Mouse (Mus musculus) bone marrow, adult 2 months (tissue): Measurements from ENCODE around the gene Map9. TPM values are rescaled to one million over a fixed set of nuclear protein-coding genes. Genes with fewer than 3 reads are reported as not detected.
"Not testable (repeated sequence)": the region's sequence is repeated elsewhere in the genome, so short reads cannot be mapped to it uniquely, and the experiment has no call there.

Experiments
- H3K27ac ChIP-seq: fragments of 200-500 bp; 2 replicates; pipeline ENCODE4 v1.5.1; 2012; ENCODE audit warnings: low read depth, mild to moderate bottlenecking, control low read depth, inconsistent platforms, low read length; ENCODE audit not compliant: control insufficient read depth, poor library complexity, insufficient read depth
- H3K4me1 ChIP-seq: fragments of 200-500 bp; 2 replicates; pipeline ENCODE4 v1.6.1; 2011; ENCODE audit warnings: low read length; ENCODE audit not compliant: control insufficient read depth, insufficient read depth
- H3K4me3 ChIP-seq: fragments of 200-500 bp; replicated peaks from 2 replicates; pipeline ENCODE3; 2011; ENCODE audit warnings: mild to moderate bottlenecking, low read depth, low read length, control low read depth; ENCODE audit not compliant: control insufficient read depth
- CTCF ChIP-seq: fragments of 200-500 bp; IDR thresholded peaks from 2 replicates; pipeline ENCODE4 v1.5.1; 2011; ENCODE audit warnings: low read length, control low read depth; ENCODE audit not compliant: control insufficient read depth, insufficient read depth
- POLR2A ChIP-seq: fragments of 200-500 bp; IDR thresholded peaks from 2 replicates; pipeline ENCODE4 v1.6.1; 2011; ENCODE audit warnings: low read depth, mild to moderate bottlenecking, control low read depth, low read length, borderline replicate concordance; ENCODE audit not compliant: control insufficient read depth
- WGBS: fragments of 180-500 bp; shearing (Covaris S2); methylation state at CpG from one replicate; pipeline ENCODE4 v1.1.7; 2018; 5-methylcytosine and 5-hydroxymethylcytosine counted together
- polyA plus RNA-seq: library from polyadenylated mRNA; stranded (reverse); fragments of >200 nt; gene quantifications from 2 replicates; pipeline ENCODE4 v1.2.4, GENCODE M21; 2011; ENCODE audit warnings: low replicate concordance; ENCODE audit not compliant: missing spikeins, insufficient read depth, insufficient read length

The Map9 gene
- polyA plus RNA-seq, 1 experiment: 0.25 TPM

- 52% methylated on average over 3 of the region's 3 CpGs for WGBS
- Histone ChIP-seq H3K4me1 (no peaks in the 10 kb centered on the region), H3K27ac (no peak overlapping the region), H3K4me3 (no peak overlapping the region)
- TF ChIP-seq POLR2A (no peak), CTCF (no peak)
These were observed 83.1 kb downstream of the Map9 start for GRCm38 (mm10) chr3:82440976-82441375.

- not testable (repeated sequence) for H3K27ac ChIP-seq
These were observed 83.8 kb downstream of the Map9 start for GRCm38 (mm10) chr3:82441601-82442000.

More at GRCm38 (mm10) chr3:82441601-82442000, 83.8 kb downstream of the Map9 start:
- not testable (repeated sequence) for H3K4me1 ChIP-seq, H3K4me3 ChIP-seq

Other genes with a start within 250 kb of the Map9 start
- gene Gucy1a1, start 212.3 kb upstream of the Map9 start, polyA plus RNA-seq: 3.0 and 8.7 TPM in 2 replicates
- not detected in 2 replicates for gene Npy2r, start 190.0 kb downstream of the Map9 start, polyA plus RNA-seq